Mouse (Mus musculus) thymus, postnatal 4 days (tissue): ENCODE measurements around the gene Fthl17e.
"Not testable (repeated sequence)": the region's sequence is repeated elsewhere in the genome, so short reads cannot be mapped to it uniquely, and the experiment has no call there.

Experiments
- DNase-seq: peaks from one replicate; pipeline ENCODE4 v3.0.0; 2021

Gene Fthl17e

DNA sequence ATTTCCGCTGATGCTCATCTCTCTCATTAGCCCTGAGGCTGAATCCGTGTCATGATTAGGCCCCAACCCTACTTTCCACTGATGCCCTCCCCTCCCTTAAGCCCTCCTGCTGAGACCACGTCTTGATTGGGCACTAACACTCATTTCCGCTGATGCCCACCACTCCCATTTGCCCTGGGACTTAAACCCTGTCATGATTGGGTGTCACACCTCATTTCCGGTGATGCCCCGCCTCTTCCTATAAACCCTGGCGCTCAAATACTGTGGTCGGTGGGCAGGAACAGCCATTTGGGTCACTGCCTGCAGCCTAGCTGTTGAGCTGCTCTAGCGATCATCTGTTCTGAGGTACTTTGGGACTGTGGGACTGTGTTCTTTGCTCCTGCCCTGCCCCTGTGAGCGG, at the start of gene Fthl17e:
Fthl17e (plus strand) TSS at position 301 of the 400 bp plus-strand sequence.
- DNase-seq = not testable (repeated sequence)

DNA sequence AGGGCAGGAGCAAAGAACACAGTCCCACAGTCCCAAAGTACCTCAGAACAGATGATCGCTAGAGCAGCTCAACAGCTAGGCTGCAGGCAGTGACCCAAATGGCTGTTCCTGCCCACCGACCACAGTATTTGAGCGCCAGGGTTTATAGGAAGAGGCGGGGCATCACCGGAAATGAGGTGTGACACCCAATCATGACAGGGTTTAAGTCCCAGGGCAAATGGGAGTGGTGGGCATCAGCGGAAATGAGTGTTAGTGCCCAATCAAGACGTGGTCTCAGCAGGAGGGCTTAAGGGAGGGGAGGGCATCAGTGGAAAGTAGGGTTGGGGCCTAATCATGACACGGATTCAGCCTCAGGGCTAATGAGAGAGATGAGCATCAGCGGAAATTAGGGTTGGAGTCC, 46.6 kb upstream of the Fthl17e start, which contains the start of gene Fthl17d:
Fthl17d (minus strand) TSS at position 101 of the 400 bp plus-strand sequence.
- DNase-seq = not testable (repeated sequence)

DNA sequence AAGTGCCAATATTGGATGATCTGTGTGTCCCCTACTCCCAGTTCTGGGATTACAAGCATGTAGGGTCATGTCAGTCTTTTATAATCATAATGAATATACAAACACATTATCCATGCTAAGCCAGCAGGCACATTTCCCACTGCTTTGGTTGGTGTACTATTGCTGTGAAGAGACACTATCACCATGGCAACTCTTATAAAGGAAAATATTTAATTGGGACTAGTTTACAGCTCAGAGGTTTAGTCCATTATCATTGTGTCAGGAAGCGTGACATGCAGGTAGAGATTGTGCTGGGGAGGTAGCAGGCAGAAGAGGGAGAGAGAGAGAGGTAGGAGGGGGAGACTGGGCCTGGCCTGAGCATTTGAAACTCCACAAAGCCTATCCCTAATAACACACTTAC, 17.2 kb upstream of the Fthl17e start:
- no peak for DNase-seq

DNA sequence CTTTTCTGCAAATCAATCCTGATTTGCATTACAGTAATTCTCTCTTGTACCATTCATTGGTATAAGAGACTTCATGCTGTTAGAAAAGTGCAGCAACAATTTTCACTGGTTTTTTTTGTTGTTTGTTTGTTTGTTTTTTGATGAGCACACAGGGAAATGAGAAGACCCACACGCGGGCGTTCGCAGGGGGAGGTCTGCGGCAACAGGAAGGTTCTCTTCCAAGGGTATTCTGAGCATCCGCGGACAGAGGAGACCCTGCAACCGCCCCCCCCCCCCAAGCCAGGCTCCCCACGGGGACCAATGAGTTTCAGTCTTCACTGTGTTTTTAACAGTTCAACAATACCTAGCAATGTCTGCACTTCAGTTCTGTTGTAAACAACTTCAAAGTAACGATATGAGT, 13.8 kb upstream of the Fthl17e start:
- DNase-seq = no peak

DNA sequence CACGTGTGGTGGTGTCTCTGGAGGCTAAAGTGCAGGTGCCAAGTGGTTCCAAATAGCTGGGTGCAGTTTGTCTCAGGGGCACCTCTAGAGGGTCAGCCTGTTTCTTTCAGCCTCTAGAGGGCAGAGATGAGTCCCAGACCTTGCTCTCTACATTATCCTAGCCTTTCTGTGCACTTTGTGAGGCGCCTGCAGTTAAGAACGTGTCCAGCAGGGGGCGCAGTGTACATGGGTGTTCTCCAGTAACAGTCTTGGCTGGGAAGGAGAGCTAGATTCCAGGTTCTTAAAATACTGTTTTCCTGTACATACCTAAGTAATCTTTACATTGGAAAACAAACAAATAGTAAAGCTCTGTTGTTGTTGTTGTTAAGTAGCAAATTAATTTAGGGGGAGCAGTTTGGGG, 8.3 kb downstream of the Fthl17e start:
- DNase-seq = peak; percentile 10

DNA sequence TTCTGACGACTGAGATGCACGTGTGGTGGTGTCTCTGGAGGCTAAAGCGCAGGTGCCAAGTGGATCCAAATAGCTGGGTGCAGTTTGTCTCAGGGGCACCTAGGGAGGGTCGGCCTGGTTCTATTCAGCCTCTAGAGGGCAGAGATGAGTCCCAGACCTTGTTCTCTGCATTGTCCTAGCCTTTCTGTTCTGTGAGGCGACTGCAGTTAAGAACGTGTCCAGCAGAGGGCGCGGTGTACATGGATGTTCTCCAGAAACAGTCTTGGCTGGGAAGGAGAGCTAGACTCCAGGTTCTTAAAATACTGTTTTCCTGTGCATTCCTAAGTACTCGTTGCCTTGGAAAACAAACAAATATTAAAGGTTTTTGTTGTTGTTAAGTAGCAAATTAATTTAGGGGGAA, 27.7 kb downstream of the Fthl17e start:
- DNase-seq = peak; percentile 55

DNA sequence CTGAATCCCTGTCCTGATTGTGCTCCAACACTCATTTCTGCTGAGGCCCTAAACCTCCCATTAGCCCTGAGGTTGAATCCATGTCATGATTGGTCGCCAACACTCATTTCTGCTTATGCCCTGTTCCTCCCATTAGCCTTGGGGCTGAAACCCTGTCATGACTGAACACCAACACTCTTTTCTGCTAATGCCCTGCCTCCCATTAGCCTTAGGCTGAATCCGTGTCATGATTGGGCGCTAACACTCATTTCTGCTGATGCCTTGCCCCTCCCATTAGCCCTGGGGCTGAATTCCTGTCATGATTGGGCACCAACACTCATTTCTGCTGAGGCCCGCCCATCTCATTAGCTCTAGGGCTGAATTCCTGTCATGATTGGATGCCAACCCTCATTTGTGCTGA, 28.8 kb downstream of the Fthl17e start:
- DNase-seq = no peak

DNA sequence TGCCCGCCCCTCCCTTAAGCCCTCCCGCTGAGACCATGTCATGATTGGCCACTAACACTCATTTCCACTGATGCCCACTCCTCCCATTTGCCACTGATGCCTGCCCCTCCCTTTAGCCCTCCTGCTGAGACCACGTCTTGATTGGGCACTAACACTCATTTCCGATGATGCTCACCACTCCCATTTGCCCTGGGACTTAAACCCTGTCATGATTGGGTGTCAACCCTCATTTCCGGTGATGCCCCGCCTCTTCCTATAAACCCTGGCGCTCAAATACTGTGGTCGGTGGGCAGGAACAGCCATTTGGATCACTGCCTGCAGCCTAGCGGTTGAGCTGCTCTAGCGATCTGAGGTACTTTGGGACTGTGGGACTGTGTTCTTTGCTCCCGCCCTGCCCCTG, 29.4 kb downstream of the Fthl17e start, which contains the start of gene Fthl17f:
Fthl17f (plus strand) TSS at position 301 of the 400 bp plus-strand sequence.
- DNase-seq = not testable (repeated sequence)

DNA sequence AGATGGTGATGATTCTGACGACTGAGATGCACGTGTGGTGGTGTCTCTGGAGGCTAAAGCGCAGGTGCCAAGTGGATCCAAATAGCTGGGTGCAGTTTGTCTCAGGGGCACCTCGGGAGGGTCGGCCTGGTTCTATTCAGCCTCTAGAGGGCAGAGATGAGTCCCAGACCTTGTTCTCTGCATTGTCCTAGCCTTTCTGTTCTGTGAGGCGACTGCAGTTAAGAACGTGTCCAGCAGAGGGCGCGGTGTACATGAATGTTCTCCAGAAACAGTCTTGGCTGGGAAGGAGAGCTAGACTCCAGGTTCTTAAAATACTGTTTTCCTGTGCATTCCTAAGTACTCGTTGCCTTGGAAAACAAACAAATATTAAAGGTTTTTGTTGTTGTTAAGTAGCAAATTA, 44.4 kb downstream of the Fthl17e start:
- DNase-seq = peak; percentile 78
